Mouse (Mus musculus) olfactory bulb, adult 2 months (tissue): ENCODE measurements at regions not wholly inside any gene's neighbourhood (a gene's known extent, or its start where the extent isn't known, plus 50 kb on each side); places are given as distances from the start of the nearest gene placed in this dataset.

Experiments
- CTCF ChIP-seq: fragments of 200-500 bp; IDR thresholded peaks from 2 replicates; pipeline ENCODE4 v1.5.1; 2012; ENCODE audit warnings: low read depth, mild to moderate bottlenecking, low read length, moderate library complexity; ENCODE audit not compliant: insufficient read depth
- POLR2A ChIP-seq: fragments of 200-500 bp; IDR thresholded peaks from 2 replicates; pipeline ENCODE4 v1.6.1; 2012; ENCODE audit warnings: mild to moderate bottlenecking, low read depth, low read length, moderate library complexity; ENCODE audit not compliant: insufficient read depth

DNA sequence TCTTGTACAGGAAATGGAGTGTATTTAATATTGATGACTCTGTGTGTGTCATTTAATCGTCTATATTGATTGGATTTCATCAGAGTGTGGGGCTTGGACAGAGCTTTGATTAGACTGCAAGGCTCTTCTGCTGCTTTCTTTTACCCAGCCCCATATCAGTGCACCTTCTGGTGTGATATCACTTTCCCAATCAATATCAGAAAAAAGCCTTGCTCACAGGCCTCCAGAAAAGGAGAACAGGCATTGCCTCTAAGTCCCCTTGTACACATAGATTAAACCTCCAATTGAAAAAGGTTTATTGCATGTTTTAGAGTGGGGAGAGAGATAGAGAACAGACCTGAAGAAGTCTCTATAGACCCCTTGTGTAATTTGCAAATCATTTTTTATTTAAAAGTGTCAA lies 831.6 kb upstream of the Zeb2 start:
- TF ChIP-seq CTCF (no peak), POLR2A (no peak)
